Comparison of ENCODE assay signal across 12 mouse cellular contexts in the genomic region with DNA sequence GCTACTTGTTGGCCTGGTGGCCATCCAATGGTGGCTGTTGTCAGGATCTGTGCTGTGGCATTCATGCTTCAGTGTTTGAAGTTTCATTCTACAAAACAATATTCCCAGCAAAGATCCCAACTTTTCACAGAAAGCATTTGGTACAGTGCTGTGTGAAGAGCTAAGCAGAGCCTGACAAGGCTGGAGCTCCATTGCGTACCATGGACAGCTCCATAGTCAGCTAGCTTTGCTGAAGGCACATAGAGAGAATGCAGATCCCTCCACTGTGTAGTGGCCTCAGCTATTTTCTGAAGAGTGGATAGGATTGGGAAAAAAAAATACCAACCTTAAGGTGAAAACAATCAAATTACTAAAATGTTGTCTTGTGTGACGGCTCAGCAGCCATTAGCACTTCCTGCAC. TPM values are rescaled to one million over a fixed set of nuclear protein-coding genes. Genes with fewer than 3 reads are reported as not detected.
A peak's percentile ranks its signal among the peaks of the same experiment; 100 is the strongest.
DNase-seq lines count a peak whose midpoint lies in the region; ATAC-seq lines count a peak whose summit lies in the region.
"Had no signal": no experiment of that assay in that cellular context is flagged by ENCODE, and none has a peak within 500 bp of the region (broad histone marks: within the 10 kb centered on the region; RNA-seq: fewer than 3 reads in every experiment).

No protein-coding gene starts in this region.

- WGBS in hindbrain, embryonic 14.5 days: 70% methylated on average over 2 of the region's 2 CpGs
- WGBS in hindbrain, embryonic 16.5 days: 82% methylated on average over 2 of the region's 2 CpGs
- 68% methylated on average over 2 of the region's 2 CpGs for WGBS in forebrain, embryonic 16.5 days
- WGBS in intestine, embryonic 16.5 days: 47% methylated on average over 2 of the region's 2 CpGs

- H3K9ac ChIP-seq in hindbrain, embryonic 14.5 days: no peak overlapping the region
- no peak overlapping the region for H3K9ac ChIP-seq in hindbrain, embryonic 16.5 days (ENCODE audit: low read depth, low read length)
- no peak overlapping the region for H3K9ac ChIP-seq in forebrain, embryonic 16.5 days (replicated peaks; ENCODE audit: low read depth, low read length)
- H3K9ac ChIP-seq in intestine, embryonic 16.5 days (ENCODE audit: low read depth, low read length): no peak overlapping the region

- H3K4me3 ChIP-seq in hindbrain, embryonic 14.5 days (replicated peaks; ENCODE audit: low read length): no peak overlapping the region
- no peak overlapping the region for H3K4me3 ChIP-seq in hindbrain, embryonic 16.5 days (ENCODE audit: low read length)
- H3K4me3 ChIP-seq in forebrain, embryonic 16.5 days (replicated peaks; ENCODE audit: low read length): no peak overlapping the region
- no peak overlapping the region for H3K4me3 ChIP-seq in intestine, embryonic 16.5 days (ENCODE audit: low read length)

- H3K27ac ChIP-seq in hindbrain, embryonic 14.5 days: no peak overlapping the region
- no peak overlapping the region for H3K27ac ChIP-seq in hindbrain, embryonic 16.5 days (ENCODE audit: low read depth, low read length)
- H3K27ac ChIP-seq in forebrain, embryonic 16.5 days (ENCODE audit: low read length): no peak overlapping the region
- no peak overlapping the region for H3K27ac ChIP-seq in intestine, embryonic 16.5 days (ENCODE audit: low read length)

- no peak overlapping the region for H3K4me2 ChIP-seq in hindbrain, embryonic 14.5 days (replicated peaks)
- no peak overlapping the region for H3K4me2 ChIP-seq in hindbrain, embryonic 16.5 days (ENCODE audit: low read length)
- no peak overlapping the region for H3K4me2 ChIP-seq in forebrain, embryonic 16.5 days (ENCODE audit: low read length)
- H3K4me2 ChIP-seq in intestine, embryonic 16.5 days (ENCODE audit: low read depth, low read length): no peak overlapping the region
- H3K4me2 ChIP-seq: midbrain, embryonic 11.5 days had no signal

- ATAC-seq in hindbrain, embryonic 14.5 days (ENCODE audit: low FRiP score): no peak
- ATAC-seq in hindbrain, embryonic 16.5 days: no peak
- no peak for ATAC-seq in forebrain, embryonic 16.5 days
- ATAC-seq in intestine, embryonic 16.5 days: no peak

- no peaks in the 10 kb centered on the region for H3K4me1 ChIP-seq in hindbrain, embryonic 14.5 days (replicated peaks; ENCODE audit: control insufficient read depth, insufficient read depth, low read length)
- no peaks in the 10 kb centered on the region for H3K4me1 ChIP-seq in hindbrain, embryonic 16.5 days (ENCODE audit: control insufficient read depth, insufficient read depth, low read depth, low read length)
- H3K4me1 ChIP-seq in forebrain, embryonic 16.5 days (replicated peaks; ENCODE audit: control insufficient read depth, insufficient read depth, low read length): no peaks in the 10 kb centered on the region
- no peaks in the 10 kb centered on the region for H3K4me1 ChIP-seq in intestine, embryonic 16.5 days (ENCODE audit: control insufficient read depth, insufficient read depth, low read length)

- no peaks in the 10 kb centered on the region for H3K27me3 ChIP-seq in hindbrain, embryonic 14.5 days (ENCODE audit: control insufficient read depth, insufficient read depth, low read length)
- H3K27me3 ChIP-seq in hindbrain, embryonic 16.5 days (replicated peaks; ENCODE audit: control insufficient read depth, insufficient read depth, low read length): no peaks in the 10 kb centered on the region
- no peaks in the 10 kb centered on the region for H3K27me3 ChIP-seq in forebrain, embryonic 16.5 days (replicated peaks; ENCODE audit: control insufficient read depth, insufficient read depth, low read length)
- no peaks in the 10 kb centered on the region for H3K27me3 ChIP-seq in intestine, embryonic 16.5 days (replicated peaks; ENCODE audit: control insufficient read depth, insufficient read depth, low read length)

- H3K36me3 ChIP-seq in hindbrain, embryonic 14.5 days (replicated peaks; ENCODE audit: control insufficient read depth, insufficient read depth): no peaks in the 10 kb centered on the region
- no peaks in the 10 kb centered on the region for H3K36me3 ChIP-seq in hindbrain, embryonic 16.5 days (ENCODE audit: control insufficient read depth, insufficient read depth, low read length)
- no peaks in the 10 kb centered on the region for H3K36me3 ChIP-seq in forebrain, embryonic 16.5 days (ENCODE audit: control insufficient read depth, insufficient read depth)
- H3K36me3 ChIP-seq in intestine, embryonic 16.5 days (ENCODE audit: control insufficient read depth, insufficient read depth, low read length): no peaks in the 10 kb centered on the region
- H3K36me3 ChIP-seq: G1E had no signal

- H3K9me3 ChIP-seq in hindbrain, embryonic 14.5 days (ENCODE audit: control insufficient read depth, low read length): no peaks in the 10 kb centered on the region
- H3K9me3 ChIP-seq in hindbrain, embryonic 16.5 days (ENCODE audit: control insufficient read depth, low read length): no peaks in the 10 kb centered on the region
- H3K9me3 ChIP-seq in forebrain, embryonic 16.5 days (ENCODE audit: control insufficient read depth, low read length): no peaks in the 10 kb centered on the region
- H3K9me3 ChIP-seq in intestine, embryonic 16.5 days (ENCODE audit: control insufficient read depth, low read length): no peaks in the 10 kb centered on the region
- H3K9me3 ChIP-seq: G1E had no signal

- DNase-seq in hindbrain, embryonic 14.5 days (ENCODE audit: low spot score): peak; percentile 27
- DNase-seq in 416B (ENCODE audit: low read depth): peak; percentile 25
- DNase-seq in adipocyte (ENCODE audit: low spot score): peak; percentile 63
- DNase-seq in induced T-regulatory cell, adult 2 months (ENCODE audit: low read depth): peak; percentile 7
- no peak for DNase-seq in layer of hippocampus, adult 9-11 months
- DNase-seq: cerebellum, postnatal 14 days; gastrocnemius, postnatal 25 days had no signal

RNA-seq across cellular contexts. Expression of gene Zfp746, which starts 50.5 kb away (rescaled TPM):
- polyA plus RNA-seq in hindbrain, embryonic 14.5 days (2014; fragmentation: Nextera tagmentation; extraction: Ambion mirVana): 23.4 and 25.7 TPM in 2 replicates
- polyA plus RNA-seq in hindbrain, embryonic 16.5 days (2015; fragmentation: Nextera tagmentation; extraction: Ambion mirVana): 6.8 and 16.2 TPM in 2 replicates
- 20.0 and 21.7 TPM in 2 replicates for polyA plus RNA-seq in forebrain, embryonic 16.5 days (2015; fragmentation: Nextera tagmentation; extraction: Ambion mirVana)
- polyA plus RNA-seq in intestine, embryonic 16.5 days (2015; fragmentation: Nextera tagmentation; extraction: Ambion mirVana): 3.8 and 5.9 TPM in 2 replicates
